Mouse (Mus musculus) neural tube, embryonic 14.5 days (tissue): ENCODE data around the gene Cog2. TPM values are rescaled to one million over a fixed set of nuclear protein-coding genes. Genes with fewer than 3 reads are reported as not detected.

Experiments
- ATAC-seq: fragments of 200-750 bp; cut with Nextera tagmentation; 2 replicates; pipeline ENCODE4 v1.8.0; 2017; ENCODE audit warnings: low read depth, mild to moderate bottlenecking, moderate TSS enrichment, moderate library complexity
- H3K27ac ChIP-seq: fragments of 300-500 bp; sonication (generic); 2 replicates; pipeline ENCODE4 v1.5.1; 2014; ENCODE audit warnings: low read depth, mild to moderate bottlenecking, control low read depth, low read length, moderate library complexity, mixed read lengths
- H3K27me3 ChIP-seq: fragments of 300-500 bp; sonication (generic); 2 replicates; pipeline ENCODE4 v1.6.1; 2014; ENCODE audit warnings: low read length; ENCODE audit not compliant: control insufficient read depth, insufficient read depth
- H3K36me3 ChIP-seq: fragments of 300-500 bp; sonication (generic); 2 replicates; pipeline ENCODE4 v1.6.1; 2014; ENCODE audit warnings: low read length, mixed read lengths; ENCODE audit not compliant: control insufficient read depth, insufficient read depth
- H3K4me1 ChIP-seq: fragments of 300-500 bp; sonication (generic); 2 replicates; pipeline ENCODE4 v1.6.1; 2014; ENCODE audit warnings: low read length; ENCODE audit not compliant: control insufficient read depth, insufficient read depth
- H3K4me2 ChIP-seq: fragments of 300-500 bp; sonication (generic); 2 replicates; pipeline ENCODE4 v1.6.1; 2014; ENCODE audit warnings: mild to moderate bottlenecking, low read depth, low read length, control low read depth
- H3K4me3 ChIP-seq: fragments of 300-500 bp; sonication (generic); 2 replicates; pipeline ENCODE4 v1.5.1; 2014; ENCODE audit warnings: low read depth, low read length, control low read depth, mixed read lengths
- H3K9ac ChIP-seq: fragments of 300-500 bp; sonication (generic); replicated peaks from 2 replicates; pipeline ENCODE4 v1.6.1; 2014; ENCODE audit warnings: low read depth, mild to moderate bottlenecking, control low read depth, low read length, mixed read lengths
- H3K9me3 ChIP-seq: fragments of 300-500 bp; sonication (generic); 2 replicates; pipeline ENCODE4 v1.6.1; 2016; ENCODE audit warnings: low read length; ENCODE audit not compliant: control insufficient read depth
- WGBS: fragments of 180-500 bp; shearing (Covaris S2); extraction: QIAGEN DNeasy Blood & Tissue Kit; methylation state at CpG from one replicate; pipeline ENCODE4 v1.1.7; 2014; 5-methylcytosine and 5-hydroxymethylcytosine counted together
- polyA plus RNA-seq: library from polyadenylated mRNA; unstranded; fragments of >200 nt; fragmentation: Nextera tagmentation; extraction: Ambion mirVana; gene quantifications from 2 replicates; pipeline ENCODE4 v1.2.1, GENCODE M21; 2014

Cog2 gene
- polyA plus RNA-seq, result 32.3 and 37.7 TPM in 2 replicates

DNA sequence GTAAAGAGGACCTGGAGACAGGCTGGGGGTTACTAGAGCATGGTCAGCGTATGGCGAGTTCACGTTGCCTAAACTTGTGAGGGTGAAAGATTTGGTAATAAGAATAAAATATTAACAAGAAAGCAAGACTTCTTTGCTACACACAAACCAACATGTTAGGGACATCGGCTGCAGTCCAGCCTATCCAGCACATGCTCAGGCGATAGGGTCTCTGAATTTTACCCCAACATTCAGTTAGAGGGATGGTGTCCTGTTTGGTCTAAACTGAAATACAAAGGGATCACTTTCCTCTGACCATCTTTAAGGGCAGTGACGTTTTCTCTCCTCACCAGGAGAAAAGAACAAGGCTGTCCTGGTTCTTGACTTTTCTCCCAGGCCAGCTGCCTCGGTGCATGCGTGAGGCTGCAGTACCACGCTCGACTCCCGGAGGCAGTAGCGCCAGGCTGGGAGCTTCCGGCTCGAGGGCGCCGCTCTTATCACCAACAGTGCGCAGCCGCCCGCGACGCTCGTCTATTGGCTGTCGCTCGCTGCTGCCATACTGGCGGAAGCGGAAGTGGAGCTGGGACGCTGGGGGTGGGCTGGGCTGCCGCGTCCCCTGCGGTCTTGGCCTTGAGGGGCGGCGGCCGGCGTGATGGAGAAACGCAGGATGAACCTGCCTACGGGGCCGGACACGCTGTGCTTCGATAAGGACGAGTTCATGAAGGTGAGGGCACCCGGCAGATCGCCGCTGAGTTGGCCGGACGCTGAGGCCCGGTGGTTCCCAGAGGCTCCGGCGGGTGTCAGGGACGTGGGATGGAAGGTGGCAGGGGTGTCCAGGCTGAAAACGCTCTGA is at the start of gene Cog2:
Gene Cog2, plus strand, starts transcription at position 519 of the 832 bp plus-strand sequence.
- Histone ChIP-seq H3K36me3 (peaks cover under 1% of the 10 kb centered on the region), H3K4me3 (peak within 1 kb of the TSS; percentile 88), H3K9ac (peak within 1 kb of the TSS; percentile 72), H3K27ac (no peak within 1 kb of the TSS), H3K9me3 (no peaks in the 10 kb centered on the region), H3K27me3 (no peaks in the 10 kb centered on the region), H3K4me1 (peaks cover 13% of the 10 kb centered on the region), H3K4me2 (peak within 1 kb of the TSS; percentile 78)
- ATAC-seq, result peak; percentile 99
- 10% methylated on average over 50 of the region's 50 CpGs for WGBS

DNA sequence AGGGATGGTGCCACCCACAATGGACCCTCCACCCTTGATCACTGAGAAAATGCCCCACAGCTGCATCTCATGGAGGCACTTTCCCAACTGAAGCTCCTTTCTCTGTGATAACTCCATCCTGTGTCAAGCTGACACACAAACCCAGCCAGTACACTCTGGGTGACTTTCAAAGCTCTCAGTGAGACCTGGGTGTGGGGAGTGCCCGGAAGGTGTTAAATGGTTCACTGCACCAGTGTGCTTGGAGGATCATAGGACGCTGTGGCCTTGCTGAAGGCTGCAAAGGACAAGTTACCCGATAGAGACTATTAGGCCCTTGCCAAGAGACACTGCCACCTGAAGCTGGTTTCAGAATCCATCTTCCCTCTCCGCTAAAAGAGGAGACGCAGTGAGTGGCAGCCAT is 44.9 kb upstream of the Cog2 start:
- Histone ChIP-seq H3K36me3 (no peaks in the 10 kb centered on the region), H3K4me1 (no peaks in the 10 kb centered on the region), H3K27ac (no peak overlapping the region), H3K4me3 (no peak overlapping the region), H3K9me3 (no peaks in the 10 kb centered on the region), H3K9ac (no peak overlapping the region), H3K27me3 (no peaks in the 10 kb centered on the region), H3K4me2 (no peak overlapping the region)
- WGBS, result 83% methylated on average over 5 of the region's 5 CpGs
- no peak for ATAC-seq

DNA sequence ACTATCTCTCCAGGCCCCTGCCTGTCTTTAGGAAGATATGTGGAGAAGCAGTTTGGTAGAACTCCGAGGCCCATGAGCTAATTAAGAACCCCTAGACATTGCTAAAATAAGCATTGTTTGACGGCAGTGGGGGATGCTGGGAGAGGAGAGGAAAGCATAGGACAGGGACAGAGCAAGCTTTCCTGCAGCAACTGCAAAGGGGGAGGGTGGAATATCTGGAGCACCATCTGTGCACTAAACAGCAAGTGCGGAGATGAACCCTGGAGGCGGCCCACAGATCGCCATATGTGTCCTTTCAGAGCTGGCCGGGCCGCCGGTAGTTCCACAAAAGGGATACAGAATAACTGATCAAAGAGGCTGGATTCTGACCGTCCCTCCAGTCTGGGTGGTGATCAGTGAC is 43.9 kb upstream of the Cog2 start:
- WGBS, result 25% methylated on average over 9 of the region's 9 CpGs
- no peak for ATAC-seq
- no peak overlapping the region for H3K9ac ChIP-seq
- H3K36me3 ChIP-seq, result no peaks in the 10 kb centered on the region
- H3K9me3 ChIP-seq, result no peaks in the 10 kb centered on the region
- H3K4me2 ChIP-seq, result no peak overlapping the region
- no peaks in the 10 kb centered on the region for H3K27me3 ChIP-seq
- H3K4me1 ChIP-seq, result no peaks in the 10 kb centered on the region
- H3K27ac ChIP-seq, result no peak overlapping the region
- no peak overlapping the region for H3K4me3 ChIP-seq

GRCm38 (mm10) chr8:124479251-124479650 is 41.3 kb upstream of the Cog2 start:
- 85% methylated on average over 3 of the region's 3 CpGs for WGBS
- Histone ChIP-seq H3K4me1 (no peaks in the 10 kb centered on the region), H3K4me3 (no peak overlapping the region), H3K9me3 (no peaks in the 10 kb centered on the region), H3K4me2 (no peak overlapping the region), H3K27ac (no peak overlapping the region), H3K36me3 (no peaks in the 10 kb centered on the region), H3K9ac (no peak overlapping the region), H3K27me3 (no peaks in the 10 kb centered on the region)
- no peak for ATAC-seq

DNA sequence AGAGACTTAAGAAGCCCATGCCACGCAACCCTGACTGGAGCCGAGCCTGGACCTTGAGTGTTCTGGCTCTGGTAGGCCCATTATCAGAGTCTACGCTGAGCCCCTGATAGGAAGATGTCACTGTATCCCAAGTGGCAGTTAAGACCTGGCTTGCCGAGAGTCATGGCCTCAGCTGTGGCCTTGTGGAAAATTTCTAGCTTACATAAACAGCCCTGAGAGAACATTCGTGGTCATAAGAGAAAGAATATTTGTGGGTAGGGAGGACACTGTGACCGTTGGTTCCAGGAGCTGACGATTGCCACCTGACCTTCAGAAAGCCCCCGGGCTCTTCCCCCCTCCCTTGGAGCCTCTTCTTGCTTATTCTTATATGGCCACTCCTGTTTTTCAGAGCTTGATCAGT is 40.2 kb upstream of the Cog2 start:
- 87% methylated on average over 8 of the region's 8 CpGs for WGBS
- Histone ChIP-seq H3K4me1 (no peaks in the 10 kb centered on the region), H3K9ac (no peak overlapping the region), H3K27me3 (no peaks in the 10 kb centered on the region), H3K27ac (no peak overlapping the region), H3K36me3 (no peaks in the 10 kb centered on the region), H3K4me2 (no peak overlapping the region), H3K4me3 (no peak overlapping the region), H3K9me3 (no peaks in the 10 kb centered on the region)
- ATAC-seq, result no peak

DNA sequence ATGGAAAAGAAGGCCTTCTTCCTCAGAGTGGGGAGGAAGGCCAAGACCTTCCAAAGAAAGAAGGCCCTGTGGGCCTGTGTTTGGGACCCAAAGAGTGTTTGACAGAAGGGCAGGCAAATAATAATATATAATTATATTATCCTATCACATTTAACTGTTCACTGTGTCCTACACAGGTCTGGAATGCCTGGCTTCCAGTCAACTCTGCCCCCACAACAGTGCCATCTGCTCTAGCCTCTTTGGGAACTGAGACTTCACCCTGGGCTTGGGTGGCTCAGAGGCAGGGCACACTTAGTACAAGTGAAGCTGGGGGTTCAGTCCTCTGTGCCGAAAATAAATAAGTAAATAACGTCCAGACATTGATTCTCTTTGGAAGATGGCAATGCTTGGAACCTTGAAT is 37.8 kb upstream of the Cog2 start:
- no peaks in the 10 kb centered on the region for H3K27me3 ChIP-seq
- no peaks in the 10 kb centered on the region for H3K4me1 ChIP-seq
- H3K36me3 ChIP-seq, result no peaks in the 10 kb centered on the region
- no peak overlapping the region for H3K9ac ChIP-seq
- H3K27ac ChIP-seq, result no peak overlapping the region
- no peak for ATAC-seq
- WGBS, result 90% methylated on average over 2 of the region's 2 CpGs
- no peak overlapping the region for H3K4me3 ChIP-seq
- no peak overlapping the region for H3K4me2 ChIP-seq
- H3K9me3 ChIP-seq, result no peaks in the 10 kb centered on the region

GRCm38 (mm10) chr8:124483356-124484115 is 37.0 kb upstream of the Cog2 start:
- WGBS, result 77% methylated on average over 7 of the region's 7 CpGs
- Histone ChIP-seq H3K4me1 (no peaks in the 10 kb centered on the region), H3K4me3 (no peak overlapping the region), H3K27ac (no peak overlapping the region), H3K9me3 (no peaks in the 10 kb centered on the region), H3K4me2 (no peak overlapping the region), H3K27me3 (no peaks in the 10 kb centered on the region), H3K36me3 (no peaks in the 10 kb centered on the region), H3K9ac (no peak overlapping the region)
- no peak for ATAC-seq

DNA sequence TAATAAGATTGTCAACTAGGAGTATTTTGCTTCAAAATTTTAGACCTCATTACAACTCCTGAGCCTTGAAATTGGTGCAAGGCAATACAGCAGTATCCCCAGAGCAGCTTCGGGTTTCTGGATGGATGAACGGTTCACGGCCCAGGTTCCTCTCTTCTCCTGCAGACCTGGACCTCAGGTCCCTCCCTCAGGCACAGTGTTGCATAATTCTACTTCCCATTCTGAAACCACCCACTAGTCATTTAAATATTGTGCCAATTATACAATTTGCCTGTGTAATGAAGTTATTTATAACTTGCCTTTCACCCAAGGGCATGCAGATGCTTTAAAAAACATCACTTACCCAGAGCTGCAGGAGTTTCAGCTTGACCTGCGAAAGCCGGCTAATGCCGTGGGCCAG is 31.3 kb upstream of the Cog2 start:
- no peak for ATAC-seq
- Histone ChIP-seq H3K9ac (no peak overlapping the region), H3K4me2 (no peak overlapping the region), H3K36me3 (no peaks in the 10 kb centered on the region), H3K4me1 (no peaks in the 10 kb centered on the region), H3K27me3 (no peaks in the 10 kb centered on the region), H3K4me3 (no peak overlapping the region), H3K9me3 (no peaks in the 10 kb centered on the region), H3K27ac (no peak overlapping the region)
- 91% methylated on average over 6 of the region's 6 CpGs for WGBS

- Histone ChIP-seq H3K4me3 (no peak overlapping the region), H3K4me1 (no peaks in the 10 kb centered on the region), H3K36me3 (no peaks in the 10 kb centered on the region), H3K9me3 (no peaks in the 10 kb centered on the region), H3K9ac (no peak overlapping the region), H3K4me2 (no peak overlapping the region), H3K27ac (no peak overlapping the region), H3K27me3 (no peaks in the 10 kb centered on the region)
- WGBS, result 88% methylated on average over 6 of the region's 6 CpGs
- no peak for ATAC-seq
Measured at GRCm38 (mm10) chr8:124489786-124490185, 30.8 kb upstream of the Cog2 start.
